ENCODE assay signal across 19 mouse cellular contexts in genomic region chr6:37505588-37505987, GRCm38 (mm10). TPM values are rescaled to one million over a fixed set of nuclear protein-coding genes. Genes with fewer than 3 reads are reported as not detected.
"Had no signal": no experiment of that assay in that cellular context is flagged by ENCODE, and none has a peak within 500 bp of the region (broad histone marks: within the 10 kb centered on the region; RNA-seq: fewer than 3 reads in every experiment).

No protein-coding gene starts in this region.

- H3K27ac ChIP-seq: limb, embryonic 15.5 days; liver, embryonic 14.5 days; midbrain, embryonic 12.5 days had no signal

- ATAC-seq: intestine, postnatal 0 days; midbrain, embryonic 16.5 days had no signal

- H3K9ac ChIP-seq: limb, embryonic 15.5 days; liver, embryonic 14.5 days; midbrain, embryonic 12.5 days had no signal

- DNase-seq: layer of hippocampus, adult 9-11 months; layer of hippocampus, postnatal 36 days; lung, adult 18-20 months; right cerebral cortex, postnatal 25 days; thymus, postnatal 36 days had no signal

- H3K4me1 ChIP-seq: limb, embryonic 15.5 days; midbrain, embryonic 12.5 days had no signal

- H3K27me3 ChIP-seq: limb, embryonic 15.5 days; midbrain, embryonic 12.5 days had no signal

- H3K36me3 ChIP-seq: limb, embryonic 15.5 days; midbrain, embryonic 12.5 days had no signal

- H3K4me3 ChIP-seq: limb, embryonic 15.5 days; midbrain, embryonic 12.5 days had no signal

RNA-seq across cellular contexts. Expression of gene Akr1d1, which starts 24.4 kb away (rescaled TPM):
- total RNA-seq: layer of hippocampus, adult 18-20 months; layer of hippocampus, postnatal 36 days; left cerebral cortex, adult 8-10 months; left cerebral cortex, postnatal 25 days; megakaryocyte-erythroid progenitor cell, adult 5-6 weeks had no signal
- polyA plus RNA-seq: limb, embryonic 11.5 days; lung, embryonic 16.5 days; midbrain, embryonic 12.5 days; midbrain, embryonic 16.5 days; neural tube, embryonic 14.5 days; small intestine, adult 2 months; thymus, postnatal 0 days had no signal
